Mouse (Mus musculus) myocyte (in vitro differentiated cells): Measurements from ENCODE around the gene Ppfia1.

Experiments
- CEBPB ChIP-seq: IDR thresholded peaks from 2 replicates; pipeline ENCODE4 v1.6.1; 2011; ENCODE audit warnings: mild to moderate bottlenecking, moderate library complexity; ENCODE audit not compliant: poor library complexity, insufficient read depth, severe bottlenecking
- E2F4 ChIP-seq: IDR thresholded peaks from one replicate; pipeline ENCODE4 v1.6.1; 2011; ENCODE audit warnings: mild to moderate bottlenecking, control low read depth, moderate library complexity; ENCODE audit not compliant: insufficient read depth
- MAX ChIP-seq: IDR thresholded peaks from one replicate; pipeline ENCODE4 v1.6.1; 2011; ENCODE audit warnings: low read depth, mild to moderate bottlenecking, control low read depth
- MYOD1 ChIP-seq, 3 experiments: IDR thresholded peaks; one replicate each; pipeline ENCODE4 v1.6.1; 2011; ENCODE audit warnings: control low read depth in 2 of 3, low read depth in 2 of 3, mild to moderate bottlenecking in 2 of 3, moderate library complexity in 1 of 3; ENCODE audit not compliant: insufficient read length in 2 of 3, control insufficient read depth in 1 of 3
- MYOG ChIP-seq, 3 experiments: IDR thresholded peaks; one replicate each; pipeline ENCODE4 v1.6.1; 2011; ENCODE audit warnings: control low read depth in 2 of 3, low read depth in 2 of 3, mild to moderate bottlenecking in 2 of 3; ENCODE audit not compliant: insufficient read length in 2 of 3, control insufficient read depth in 1 of 3, insufficient read depth in 1 of 3
- POLR2A ChIP-seq: IDR thresholded peaks from one replicate; pipeline ENCODE4 v1.6.1; 2011; ENCODE audit warnings: low read depth, mild to moderate bottlenecking, control low read depth, moderate library complexity; ENCODE audit not compliant: insufficient read length
- POLR2AphosphoS2 ChIP-seq: IDR thresholded peaks from one replicate; pipeline ENCODE4 v1.6.1; 2011; ENCODE audit warnings: low read depth, control low read depth; ENCODE audit not compliant: insufficient read length
- REST ChIP-seq: IDR thresholded peaks from one replicate; pipeline ENCODE4 v1.6.1; 2011; ENCODE audit warnings: mild to moderate bottlenecking, control low read depth, moderate library complexity; ENCODE audit not compliant: insufficient read depth, insufficient read length
- SRF ChIP-seq: IDR thresholded peaks from one replicate; pipeline ENCODE4 v1.6.1; 2011; ENCODE audit warnings: low read depth; ENCODE audit not compliant: control insufficient read depth, insufficient read length
- TCF12 ChIP-seq: IDR thresholded peaks from one replicate; pipeline ENCODE4 v1.6.1; 2011; ENCODE audit warnings: mild to moderate bottlenecking, control low read depth; ENCODE audit not compliant: poor library complexity, insufficient read depth, severe bottlenecking
- TCF3 ChIP-seq: IDR thresholded peaks from one replicate; pipeline ENCODE4 v1.6.1; 2011; ENCODE audit warnings: low read depth, control low read depth; ENCODE audit not compliant: insufficient read length
- USF1 ChIP-seq: IDR thresholded peaks from one replicate; pipeline ENCODE4 v1.6.1; 2011; ENCODE audit warnings: low read depth, mild to moderate bottlenecking, control low read depth, moderate library complexity

DNA sequence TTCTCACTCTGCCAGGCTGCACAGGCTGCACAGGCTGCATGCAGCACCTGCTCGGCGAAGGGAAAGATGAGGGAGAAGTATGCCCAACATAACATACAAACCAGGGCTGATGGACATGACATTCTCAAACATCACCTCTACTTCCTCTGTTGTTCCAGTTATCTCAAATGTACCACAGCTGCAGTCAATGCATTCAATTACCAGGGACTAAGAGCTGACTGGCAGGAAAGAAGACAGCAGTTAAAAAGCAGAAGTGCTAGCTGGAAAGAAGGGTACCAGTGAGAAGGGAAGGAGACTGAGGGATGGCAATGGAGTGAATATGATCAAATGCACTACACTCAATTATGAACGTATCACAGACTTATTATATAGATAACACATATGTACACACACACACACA, 17.2 kb downstream of the Ppfia1 start:
- TF ChIP-seq TCF3 (no peak), POLR2A (no peak), TCF12 (no peak), SRF (no peak), POLR2AphosphoS2 (no peak), USF1 (no peak), MYOG (IDR thresholded peaks at IDR 0.05; ENCODE audit: control insufficient read depth in 1 of 3, insufficient read depth in 1 of 3, insufficient read length in 2 of 3, low read depth in 2 of 3) (no peak), E2F4 (no peak), MAX (no peak), CEBPB (no peak), MYOD1 (IDR thresholded peaks at IDR 0.05; ENCODE audit: control insufficient read depth in 1 of 3, insufficient read length in 2 of 3, low read depth in 2 of 3) (no peak), REST (no peak)
